In the genomic region with DNA sequence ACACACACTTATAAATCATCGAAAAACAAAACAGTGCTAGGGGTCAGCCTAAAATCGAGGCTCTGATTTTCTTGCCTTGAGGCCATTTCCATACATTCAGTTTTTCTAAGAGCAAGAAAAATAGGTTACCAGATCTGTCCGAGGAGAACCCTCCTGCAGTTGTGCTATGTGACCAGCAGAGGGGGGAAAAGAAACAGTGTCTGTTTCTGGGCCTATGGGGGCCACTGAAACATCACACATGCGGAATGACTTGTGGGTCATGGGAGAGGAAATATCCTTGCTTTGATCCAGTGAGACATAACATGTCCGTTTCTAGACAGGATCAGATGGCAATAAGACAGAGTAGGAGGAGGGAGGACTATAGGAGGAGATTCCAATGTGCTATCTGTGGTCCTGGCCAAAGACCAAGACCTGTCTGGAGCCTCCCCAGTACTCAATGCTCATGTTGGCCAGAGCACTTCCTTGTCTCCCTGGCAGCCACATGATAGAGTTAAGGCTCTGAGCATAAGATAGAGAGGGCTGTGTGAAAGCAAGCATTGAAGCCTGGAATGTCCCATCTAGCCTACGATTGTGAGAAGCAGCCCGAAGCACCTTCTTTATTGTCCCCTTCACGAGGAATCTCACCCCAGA, we compare ENCODE assay signal across 9 mouse cellular contexts. TPM values are rescaled to one million over a fixed set of nuclear protein-coding genes. Genes with fewer than 3 reads are reported as not detected.
DNase-seq lines count a peak whose midpoint lies in the region; ATAC-seq lines count a peak whose summit lies in the region.
"Had no signal": no experiment of that assay in that cellular context is flagged by ENCODE, and none has a peak within 500 bp of the region (broad histone marks: within the 10 kb centered on the region; RNA-seq: fewer than 3 reads in every experiment).

No protein-coding gene starts in this region.

- no peaks in the 10 kb centered on the region for H3K9me3 ChIP-seq in hindbrain, embryonic 14.5 days (ENCODE audit: control insufficient read depth, low read length)
- no peaks in the 10 kb centered on the region for H3K9me3 ChIP-seq in hindbrain, embryonic 12.5 days (replicated peaks)
- H3K9me3 ChIP-seq in embryonic facial prominence, embryonic 11.5 days (replicated peaks; ENCODE audit: control insufficient read depth, low read length) = no peaks in the 10 kb centered on the region
- H3K9me3 ChIP-seq: neural tube, embryonic 13.5 days had no signal

- H3K4me1 ChIP-seq in hindbrain, embryonic 14.5 days (replicated peaks; ENCODE audit: control insufficient read depth, insufficient read depth, low read length) = peaks cover 7% of the 10 kb centered on the region; the same call in 1 of the 2 replicates
- H3K4me1 ChIP-seq in hindbrain, embryonic 12.5 days = peaks cover 13% of the 10 kb centered on the region
- no peaks in the 10 kb centered on the region for H3K4me1 ChIP-seq in embryonic facial prominence, embryonic 11.5 days (ENCODE audit: control insufficient read depth, insufficient read depth, low read length)

- H3K4me3 ChIP-seq in hindbrain, embryonic 14.5 days (replicated peaks; ENCODE audit: low read length) = no peak overlapping the region
- no peak overlapping the region for H3K4me3 ChIP-seq in hindbrain, embryonic 12.5 days
- no peak overlapping the region for H3K4me3 ChIP-seq in embryonic facial prominence, embryonic 11.5 days (ENCODE audit: low read depth, low read length)
- H3K4me3 ChIP-seq: neural tube, embryonic 13.5 days had no signal

- no peaks in the 10 kb centered on the region for H3K36me3 ChIP-seq in hindbrain, embryonic 14.5 days (replicated peaks; ENCODE audit: control insufficient read depth, insufficient read depth)
- no peaks in the 10 kb centered on the region for H3K36me3 ChIP-seq in hindbrain, embryonic 12.5 days
- no peaks in the 10 kb centered on the region for H3K36me3 ChIP-seq in embryonic facial prominence, embryonic 11.5 days (replicated peaks; ENCODE audit: control insufficient read depth, insufficient read depth, low read depth, low read length)
- H3K36me3 ChIP-seq: neural tube, embryonic 13.5 days had no signal

- H3K27ac ChIP-seq in hindbrain, embryonic 14.5 days = no peak overlapping the region
- H3K27ac ChIP-seq in hindbrain, embryonic 12.5 days = no peak overlapping the region
- no peak overlapping the region for H3K27ac ChIP-seq in embryonic facial prominence, embryonic 11.5 days (replicated peaks; ENCODE audit: low read depth, low read length)
- H3K27ac ChIP-seq: neural tube, embryonic 13.5 days had no signal

- H3K27me3 ChIP-seq in hindbrain, embryonic 14.5 days (ENCODE audit: control insufficient read depth, insufficient read depth, low read length) = no peaks in the 10 kb centered on the region
- no peaks in the 10 kb centered on the region for H3K27me3 ChIP-seq in hindbrain, embryonic 12.5 days
- H3K27me3 ChIP-seq in embryonic facial prominence, embryonic 11.5 days (ENCODE audit: control insufficient read depth, insufficient read depth, low read length) = no peaks in the 10 kb centered on the region
- H3K27me3 ChIP-seq: neural tube, embryonic 13.5 days had no signal

- no peak for ATAC-seq in hindbrain, embryonic 14.5 days (ENCODE audit: low FRiP score)
- no peak for ATAC-seq in hindbrain, embryonic 12.5 days (ENCODE audit: low FRiP score)
- no peak for ATAC-seq in embryonic facial prominence, embryonic 11.5 days (replicated peaks; ENCODE audit: insufficient number of reproducible peaks, low FRiP score, low TSS enrichment, low read depth)

- no peak overlapping the region for H3K9ac ChIP-seq in hindbrain, embryonic 14.5 days
- no peak overlapping the region for H3K9ac ChIP-seq in hindbrain, embryonic 12.5 days
- H3K9ac ChIP-seq in embryonic facial prominence, embryonic 11.5 days (replicated peaks; ENCODE audit: low read length) = no peak overlapping the region
- H3K9ac ChIP-seq: neural tube, embryonic 13.5 days had no signal

- no peak overlapping the region for H3K4me2 ChIP-seq in hindbrain, embryonic 14.5 days (replicated peaks)
- H3K4me2 ChIP-seq in hindbrain, embryonic 12.5 days (replicated peaks) = no peak overlapping the region
- no peak overlapping the region for H3K4me2 ChIP-seq in embryonic facial prominence, embryonic 11.5 days (ENCODE audit: low read depth, low read length)
- H3K4me2 ChIP-seq: neural tube, embryonic 13.5 days had no signal

- WGBS in hindbrain, embryonic 14.5 days = 56% methylated on average over 8 of the region's 8 CpGs
- WGBS in hindbrain, embryonic 12.5 days = 52% methylated on average over 8 of the region's 8 CpGs
- 50% methylated on average over 8 of the region's 8 CpGs for WGBS in embryonic facial prominence, embryonic 11.5 days

- peak; percentile 55 for DNase-seq in hindbrain, embryonic 14.5 days (ENCODE audit: low spot score)
- peak; percentile 31 to 40 for DNase-seq in B cell, adult 2 months
- peak; percentile 54 for DNase-seq in MEL-GATA-1-ER (ENCODE audit: extremely low read depth, low read depth)
- peak; percentile 67 for DNase-seq in embryonic facial prominence, embryonic 11.5 days (ENCODE audit: low spot score)
- DNase-seq in kidney, postnatal 36 days = peak; percentile 16 to 29
- peak; percentile 35 for DNase-seq in retina, postnatal 7 days (ENCODE audit: low read depth, low spot score)
- no peak for DNase-seq in layer of hippocampus, adult 11-12 months (ENCODE audit: low spot score)

RNA-seq across cellular contexts. Expression of gene Dnmt3c, which starts 14.4 kb away (rescaled TPM):
- polyA plus RNA-seq in hindbrain, embryonic 14.5 days (2014; fragmentation: Nextera tagmentation; extraction: Ambion mirVana) = 0.12 and 0.14 TPM in 2 replicates
- polyA plus RNA-seq in hindbrain, embryonic 12.5 days (2016; fragmentation: Nextera tagmentation; extraction: Ambion mirVana) = 0.17 TPM in 1 of 2 replicates, not detected in the other
- not detected in 2 replicates for polyA plus RNA-seq in embryonic facial prominence, embryonic 11.5 days (2014; fragmentation: Nextera tagmentation; extraction: Ambion mirVana)
- polyA plus RNA-seq: neural tube, embryonic 13.5 days had no signal

RNA-seq across cellular contexts. Expression of gene Mapre1, which starts 30.3 kb away (rescaled TPM):
- polyA plus RNA-seq in hindbrain, embryonic 14.5 days (2014; fragmentation: Nextera tagmentation; extraction: Ambion mirVana) = 394 and 421 TPM in 2 replicates
- 369 and 427 TPM in 2 replicates for polyA plus RNA-seq in hindbrain, embryonic 12.5 days (2016; fragmentation: Nextera tagmentation; extraction: Ambion mirVana)
- 340 and 368 TPM in 2 replicates for polyA plus RNA-seq in embryonic facial prominence, embryonic 11.5 days (2014; fragmentation: Nextera tagmentation; extraction: Ambion mirVana)
